Mouse (Mus musculus) heart, embryonic 11.5 days (tissue): ENCODE measurements around the gene Parp3. TPM values are rescaled to one million over a fixed set of nuclear protein-coding genes. Genes with fewer than 3 reads are reported as not detected.

Source experiments
- ATAC-seq: fragments of 200-750 bp; cut with Nextera tagmentation; replicated peaks from 2 replicates; pipeline ENCODE4 v1.8.0; 2017; ENCODE audit warnings: moderate library complexity; ENCODE audit not compliant: insufficient number of reproducible peaks, low FRiP score, low TSS enrichment
- H3K27ac ChIP-seq: fragments of 300-500 bp; sonication (generic); 2 replicates; pipeline ENCODE4 v1.5.1; 2014; ENCODE audit warnings: mild to moderate bottlenecking, low read depth, low read length
- H3K27me3 ChIP-seq: fragments of 300-500 bp; sonication (generic); 2 replicates; pipeline ENCODE4 v1.6.1; 2014; ENCODE audit warnings: mild to moderate bottlenecking, low read length, mixed read lengths; ENCODE audit not compliant: control insufficient read depth, insufficient read depth
- H3K36me3 ChIP-seq: fragments of 300-500 bp; sonication (generic); 2 replicates; pipeline ENCODE4 v1.6.1; 2014; ENCODE audit warnings: mild to moderate bottlenecking, low read length, moderate library complexity, mixed read lengths; ENCODE audit not compliant: control insufficient read depth, insufficient read depth
- H3K4me1 ChIP-seq: fragments of 300-500 bp; sonication (generic); 2 replicates; pipeline ENCODE4 v1.6.1; 2014; ENCODE audit warnings: low read length; ENCODE audit not compliant: control insufficient read depth, insufficient read depth
- H3K4me2 ChIP-seq: fragments of 300-500 bp; sonication (generic); 2 replicates; pipeline ENCODE4 v1.6.1; 2014; ENCODE audit warnings: mild to moderate bottlenecking, moderate library complexity
- H3K4me3 ChIP-seq: fragments of 300-500 bp; sonication (generic); 2 replicates; pipeline ENCODE4 v1.5.1; 2014; ENCODE audit warnings: low read depth, low read length
- H3K9ac ChIP-seq: fragments of 300-500 bp; sonication (generic); 2 replicates; pipeline ENCODE4 v1.6.1; 2014; ENCODE audit warnings: mild to moderate bottlenecking, low read depth, low read length, moderate library complexity
- H3K9me3 ChIP-seq: fragments of 300-500 bp; sonication (generic); replicated peaks from 2 replicates; pipeline ENCODE4 v1.6.1; 2016; ENCODE audit warnings: low read length; ENCODE audit not compliant: control insufficient read depth
- WGBS: fragments of 180-500 bp; shearing (Covaris S2); extraction: QIAGEN DNeasy Blood & Tissue Kit; methylation state at CpG from one replicate; pipeline ENCODE4 v1.1.7; 2014; ENCODE audit not compliant: insufficient replicate concordance; 5-methylcytosine and 5-hydroxymethylcytosine counted together
- polyA plus RNA-seq: library from polyadenylated mRNA; unstranded; fragments of >200 nt; fragmentation: Nextera tagmentation; extraction: Ambion mirVana; gene quantifications from 2 replicates; pipeline ENCODE4 v1.2.1, GENCODE M21; 2014

Parp3 gene
- polyA plus RNA-seq, 1 experiment from 2014 or later: 1.0 TPM

GRCm38 (mm10) chr9:106421033-106421864 is 55.5 kb downstream of the Parp3 start:
- no peak overlapping the region for H3K4me3 ChIP-seq
- 16% methylated on average over 18 of the region's 18 CpGs for WGBS

GRCm38 (mm10) chr9:106420608-106421007 is 56.1 kb downstream of the Parp3 start:
- H3K27me3 ChIP-seq: peaks cover 3% of the 10 kb centered on the region; the same call in 1 of the 2 replicates
- H3K9ac ChIP-seq: peak overlapping the region; percentile 16; the same call in 1 of the 2 replicates
- no peak overlapping the region for H3K27ac ChIP-seq
- 4% methylated on average over 2 of the region's 2 CpGs for WGBS
- ATAC-seq: no peak
- H3K4me2 ChIP-seq: no peak overlapping the region
- peaks cover 22% of the 10 kb centered on the region for H3K4me1 ChIP-seq
- H3K9me3 ChIP-seq: no peaks in the 10 kb centered on the region
- no peak overlapping the region for H3K4me3 ChIP-seq
- no peaks in the 10 kb centered on the region for H3K36me3 ChIP-seq

More at GRCm38 (mm10) chr9:106421033-106421864, 55.5 kb downstream of the Parp3 start:
- H3K4me1 ChIP-seq: peaks cover 22% of the 10 kb centered on the region
- H3K27me3 ChIP-seq: peaks cover 3% of the 10 kb centered on the region; the same call in 1 of the 2 replicates
- H3K9ac ChIP-seq: 0 out of 2 replicates have a peak overlapping the region, but pooled peaks have one; percentile 16
- no peak for ATAC-seq
- no peaks in the 10 kb centered on the region for H3K9me3 ChIP-seq
- peak overlapping the region; percentile 43 for H3K4me2 ChIP-seq
- no peaks in the 10 kb centered on the region for H3K36me3 ChIP-seq
- no peak overlapping the region for H3K27ac ChIP-seq

Other genes with a start within 250 kb of the Parp3 start
- 121 and 128 TPM in 2 replicates for gene Alas1, start 228.3 kb downstream of the Parp3 start, polyA plus RNA-seq
- gene Poc1a, start 195.9 kb downstream of the Parp3 start, polyA plus RNA-seq: 28.4 and 31.1 TPM in 2 replicates
- gene Dusp7, start 108.3 kb downstream of the Parp3 start, polyA plus RNA-seq: 19.8 and 22.0 TPM in 2 replicates
- gene Rpl29, start 47.5 kb downstream of the Parp3 start, polyA plus RNA-seq: 695 and 851 TPM in 2 replicates
- 23.2 and 27.7 TPM in 2 replicates for gene Acy1, start 38.6 kb downstream of the Parp3 start, polyA plus RNA-seq
- 4.7 and 5.0 TPM in 2 replicates for gene Abhd14b, start 29.5 kb downstream of the Parp3 start, polyA plus RNA-seq
- 41.2 and 41.9 TPM in 2 replicates for gene Abhd14a, start 29.3 kb downstream of the Parp3 start, polyA plus RNA-seq
- 77.0 and 80.4 TPM in 2 replicates for gene Pcbp4, start 23.7 kb downstream of the Parp3 start, polyA plus RNA-seq
- gene Gpr62, start 11.0 kb downstream of the Parp3 start, polyA plus RNA-seq: 0.25 and 0.46 TPM in 2 replicates
- 31.3 and 32.9 TPM in 2 replicates for gene Rrp9, start 986 bp downstream of the Parp3 start, polyA plus RNA-seq
- gene Iqcf1, start 23.0 kb upstream of the Parp3 start, polyA plus RNA-seq: not detected in 2 replicates
- gene Iqcf5, start 37.6 kb upstream of the Parp3 start, polyA plus RNA-seq: not detected in 2 replicates
- not detected in 2 replicates for gene Iqcf3, start 84.7 kb upstream of the Parp3 start, polyA plus RNA-seq
- not detected in 2 replicates for gene Iqcf4, start 94.0 kb upstream of the Parp3 start, polyA plus RNA-seq
- not detected in 2 replicates for gene Iqcf6, start 149.6 kb upstream of the Parp3 start, polyA plus RNA-seq
- gene Grm2, start 179.1 kb upstream of the Parp3 start, polyA plus RNA-seq: 0.18 TPM in 1 of 2 replicates, not detected in the other
- 34.7 and 36.8 TPM in 2 replicates for gene Tex264, start 209.0 kb upstream of the Parp3 start, polyA plus RNA-seq